Mouse (Mus musculus) heart, adult 11 months (tissue): ENCODE measurements around the gene Pnmt.

Experiments used
- DNase-seq: peaks from one replicate; pipeline ENCODE4 v3.0.0; 2022

Pnmt gene

DNA sequence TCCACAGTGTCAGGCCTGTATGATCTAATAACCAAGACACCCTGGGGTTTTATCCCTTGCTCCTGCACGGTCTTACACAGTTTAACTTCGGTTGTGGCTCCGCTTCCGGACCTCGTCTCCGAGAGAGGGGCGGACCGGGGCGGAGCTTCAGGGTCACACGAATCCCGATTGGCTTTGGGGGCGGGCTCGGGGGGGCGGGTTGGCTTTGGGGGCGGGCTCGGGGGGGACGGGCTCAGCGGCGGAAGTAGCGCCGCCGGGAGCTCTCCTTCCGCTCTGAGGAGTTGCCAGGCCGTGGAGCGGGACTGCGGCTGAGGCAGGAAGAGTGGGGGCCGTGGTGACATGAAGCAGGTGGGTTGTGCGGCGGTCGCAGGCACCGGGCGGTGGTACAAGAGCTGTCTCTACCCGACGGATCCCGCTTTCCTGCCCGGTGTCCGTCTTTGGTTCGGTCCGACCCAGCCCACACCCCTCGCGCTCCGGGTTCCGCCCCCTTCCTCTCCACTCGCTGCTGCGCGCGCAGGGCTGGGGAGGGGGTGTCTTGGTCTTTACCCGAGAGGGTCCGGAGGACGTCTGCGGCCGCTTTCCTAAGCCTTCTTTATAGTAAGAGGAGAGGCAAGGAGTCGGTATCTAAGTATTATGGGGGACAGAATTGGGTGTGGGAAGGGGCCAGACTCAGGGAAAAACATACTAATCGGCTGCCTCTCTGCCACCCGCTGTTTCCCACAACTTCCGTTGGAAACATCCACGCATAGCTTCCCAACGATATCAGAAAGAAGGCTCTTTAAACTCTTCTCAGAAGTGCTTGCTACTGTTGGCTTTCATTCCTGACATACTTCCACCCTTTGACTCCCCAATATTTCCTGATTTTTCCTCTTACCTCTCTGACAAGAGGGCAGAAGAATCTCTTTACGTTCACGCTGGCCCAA is 27.8 kb upstream of the Pnmt start, which contains the start of gene Stard3:
Gene Stard3, plus strand, starts transcription at position 208 of the 923 bp plus-strand sequence.
- peak; percentile 99 for DNase-seq

DNA sequence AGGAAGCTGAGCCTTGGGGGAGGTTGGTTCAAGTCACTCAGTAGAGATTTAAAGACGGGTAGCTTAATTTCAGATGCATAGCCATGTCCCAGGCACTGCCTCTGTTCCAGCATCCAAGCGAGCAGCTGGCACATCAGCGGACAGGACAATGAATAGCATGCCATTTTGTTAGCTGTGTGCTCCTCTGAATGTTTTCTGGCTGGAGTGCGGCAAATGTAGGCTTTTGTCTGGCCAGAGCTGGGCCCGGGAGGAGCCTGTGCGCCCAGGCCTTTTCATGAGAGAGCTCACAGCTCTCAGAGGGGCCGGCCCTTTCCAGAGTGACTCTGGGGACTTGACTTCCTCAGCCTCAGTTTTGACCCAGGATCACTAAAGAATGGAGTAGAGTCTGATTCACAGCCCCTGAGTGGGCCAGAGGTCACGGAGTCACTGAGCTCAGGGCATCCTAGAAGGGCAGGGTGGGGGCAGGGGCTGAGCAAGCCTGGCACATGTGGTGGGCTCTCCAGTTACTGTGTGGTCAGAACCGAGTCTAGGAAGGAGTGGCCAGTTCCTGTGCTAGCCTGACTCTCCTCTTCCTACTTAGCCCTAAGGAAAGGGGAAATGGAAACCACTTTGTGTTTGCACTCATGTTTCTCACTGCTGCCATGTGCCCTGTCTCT is 25.3 kb upstream of the Pnmt start:
- DNase-seq: peak; percentile 95

DNA sequence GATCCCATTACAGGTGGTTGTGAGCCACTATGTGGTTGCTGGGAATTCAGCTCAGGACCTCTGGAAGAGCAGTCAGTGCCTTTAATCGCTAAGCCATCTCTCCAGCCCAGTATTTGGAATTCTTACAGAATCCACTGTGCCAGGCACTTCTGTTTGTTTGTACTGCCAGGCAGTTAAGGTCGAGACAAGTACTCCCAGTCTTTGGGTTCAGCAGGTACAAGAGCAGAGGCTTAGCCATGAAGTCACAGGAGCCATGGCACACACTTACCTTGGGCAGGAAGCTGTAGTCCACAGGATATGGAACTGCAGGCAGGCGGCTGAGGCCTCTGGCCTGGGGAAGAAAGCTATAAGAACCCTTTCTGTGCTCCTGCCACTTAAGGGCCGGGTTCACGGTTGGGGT is 22.4 kb upstream of the Pnmt start:
- no peak for DNase-seq

DNA sequence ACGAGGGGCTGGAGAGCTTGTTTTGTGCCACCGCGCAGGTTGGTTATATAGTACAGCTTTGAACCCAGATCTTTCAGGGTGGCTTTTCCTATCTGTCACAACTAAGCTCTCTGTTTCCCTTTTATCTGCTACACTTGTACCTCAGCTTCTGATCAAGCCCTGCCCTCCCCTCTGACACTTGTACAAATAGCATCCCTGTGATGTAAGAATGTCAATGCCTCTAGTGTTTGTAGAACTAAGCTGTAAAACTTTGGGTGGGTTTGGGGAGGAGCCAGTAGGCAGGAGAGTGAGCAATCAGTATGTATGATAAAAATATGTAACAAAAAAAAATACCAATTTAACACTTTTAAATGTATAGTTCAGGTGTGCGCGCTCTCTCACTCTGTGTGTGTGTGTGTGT is 21.8 kb upstream of the Pnmt start:
- DNase-seq: no peak

DNA sequence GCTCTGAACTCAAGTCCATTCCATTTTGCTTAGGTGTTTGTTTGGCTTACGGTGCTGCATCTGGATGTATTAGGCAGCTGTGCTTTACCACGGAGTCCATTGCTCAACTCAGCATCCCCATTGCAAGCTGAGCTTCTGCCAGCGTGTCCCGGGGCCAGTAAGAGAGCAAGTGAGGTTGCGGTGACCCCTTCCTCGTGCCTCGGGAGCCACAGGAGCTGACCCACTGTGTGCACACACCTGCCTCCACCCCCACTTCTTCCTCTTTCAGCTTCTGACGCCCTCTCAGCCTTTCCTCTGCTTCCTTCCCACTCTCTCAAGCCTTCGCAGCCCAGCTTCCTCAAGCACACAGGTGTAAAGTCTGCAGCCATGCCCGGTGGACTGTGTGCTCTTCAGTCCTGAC is 20.0 kb upstream of the Pnmt start:
- DNase-seq: no peak

DNA sequence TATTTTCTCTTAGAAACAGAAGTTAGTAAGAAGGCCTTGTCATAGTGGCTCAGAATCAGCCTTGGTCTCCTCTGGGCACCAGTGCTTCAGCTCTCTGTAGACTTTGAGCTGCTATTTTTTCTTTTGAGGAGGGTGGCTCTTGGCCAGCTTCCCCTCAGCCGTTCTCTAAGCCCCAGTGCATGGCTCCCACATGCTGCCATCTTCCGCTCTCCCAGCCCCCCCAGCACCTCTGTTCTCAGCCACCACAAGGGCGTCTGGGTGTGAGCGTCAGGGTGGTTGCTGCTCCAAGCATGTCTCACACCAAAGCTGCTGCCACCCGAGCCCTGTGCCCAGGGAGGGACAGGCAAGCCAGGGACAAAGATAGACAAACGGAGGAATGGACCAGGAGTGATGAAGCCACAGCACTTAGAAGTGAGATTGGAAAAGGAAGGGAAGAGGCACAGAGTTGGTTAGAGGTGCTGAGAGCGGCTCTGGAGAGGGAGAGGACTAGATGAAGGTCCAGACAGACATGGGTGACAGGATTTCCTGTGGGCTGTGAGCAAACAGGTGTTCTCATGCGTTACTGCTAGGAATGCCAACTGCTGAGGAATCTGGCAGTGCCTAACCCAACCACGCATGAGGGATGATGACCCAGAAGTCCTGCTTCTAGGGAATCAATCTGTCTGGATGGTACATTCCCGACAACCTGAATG is 18.9 kb upstream of the Pnmt start:
- peak; percentile 93 for DNase-seq

DNA sequence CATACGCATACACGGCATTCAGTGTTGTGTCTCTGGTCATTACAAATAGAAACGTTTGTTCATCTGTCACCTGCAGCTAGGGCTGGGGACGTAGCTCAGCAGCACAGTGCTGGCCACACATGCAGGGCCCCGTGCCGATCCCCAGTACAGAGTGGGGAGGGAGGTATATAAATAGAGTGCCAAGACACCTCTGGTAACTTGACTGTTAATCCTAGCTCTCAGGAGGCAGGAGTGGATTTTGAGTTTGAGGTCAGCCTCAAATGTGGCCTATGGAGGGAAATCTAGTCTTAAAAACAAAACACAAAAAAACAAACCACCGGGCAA is 18.4 kb upstream of the Pnmt start:
- peak; percentile 94 for DNase-seq

DNA sequence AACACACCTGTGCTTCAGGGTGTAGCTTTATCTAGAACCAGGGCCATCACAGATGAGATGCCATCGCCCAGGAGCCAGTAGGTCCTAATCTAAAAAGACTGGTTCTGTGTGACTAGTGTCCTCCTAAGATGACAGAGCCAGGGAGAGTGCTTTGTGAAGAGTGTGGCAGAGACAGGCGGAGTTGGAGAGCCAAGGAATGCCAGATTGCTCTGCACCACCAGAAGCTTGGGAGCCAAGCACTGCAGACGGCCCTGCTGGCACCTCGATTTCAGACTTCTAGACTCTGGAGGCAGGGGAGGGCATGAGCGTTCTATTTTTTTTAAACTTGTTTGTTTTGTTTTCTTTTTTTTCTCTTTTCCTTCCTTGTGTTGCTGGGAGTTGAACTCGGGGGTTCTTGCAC is 16.9 kb upstream of the Pnmt start:
- DNase-seq: no peak

DNA sequence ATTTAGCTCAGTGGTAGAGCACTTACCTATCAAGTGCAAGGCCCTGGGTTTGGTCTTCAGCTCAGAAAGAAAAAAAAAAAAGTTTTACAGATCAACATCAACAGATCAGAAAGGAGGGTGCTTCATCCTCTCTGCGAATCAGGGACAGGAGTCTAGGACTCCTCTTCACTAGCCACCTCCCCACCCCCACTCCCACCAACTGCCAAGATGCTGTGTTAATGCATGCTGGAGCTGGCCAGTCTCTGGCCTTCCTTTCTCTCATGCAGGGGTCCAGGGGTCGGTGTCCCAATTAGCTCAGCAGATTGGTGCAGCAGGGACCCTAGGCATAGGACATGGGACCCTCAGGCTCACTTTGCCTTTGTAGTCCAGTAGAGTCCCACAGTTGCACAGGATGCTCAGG is 15.7 kb upstream of the Pnmt start:
- no peak for DNase-seq

DNA sequence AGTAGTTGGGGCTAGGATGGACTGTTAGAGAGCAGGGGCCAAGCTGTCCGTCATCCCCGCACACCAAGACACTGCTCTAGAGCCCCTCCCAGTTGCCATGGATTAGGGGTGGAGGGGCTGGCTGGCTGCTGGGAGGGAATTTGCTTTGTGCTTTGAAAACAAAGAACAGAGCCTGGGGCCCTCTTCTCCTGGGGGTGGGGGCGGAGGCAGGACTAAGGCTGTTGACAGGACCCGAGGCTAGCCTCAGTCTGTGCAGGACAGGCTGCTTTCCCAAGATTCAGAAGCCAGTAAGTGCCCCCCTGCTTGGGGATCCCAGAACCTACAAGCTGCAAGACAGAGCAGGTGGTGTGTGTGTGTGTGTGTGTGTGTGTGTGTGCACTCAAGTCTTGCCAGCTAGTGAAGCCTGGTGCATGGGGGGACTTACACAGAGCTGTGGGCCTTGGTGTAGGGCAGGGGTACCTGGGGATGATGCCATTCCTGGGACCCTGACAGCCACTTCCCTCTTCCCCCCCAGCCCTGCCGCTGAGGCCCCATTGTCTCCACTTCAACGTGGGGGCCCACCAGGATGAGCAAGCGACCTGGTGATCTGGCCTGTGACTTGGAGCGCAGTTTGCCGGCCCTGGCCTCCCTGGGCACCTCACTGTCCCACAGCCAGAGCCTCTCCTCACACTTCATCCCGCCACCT is 14.6 kb upstream of the Pnmt start:
- no peak for DNase-seq

DNA sequence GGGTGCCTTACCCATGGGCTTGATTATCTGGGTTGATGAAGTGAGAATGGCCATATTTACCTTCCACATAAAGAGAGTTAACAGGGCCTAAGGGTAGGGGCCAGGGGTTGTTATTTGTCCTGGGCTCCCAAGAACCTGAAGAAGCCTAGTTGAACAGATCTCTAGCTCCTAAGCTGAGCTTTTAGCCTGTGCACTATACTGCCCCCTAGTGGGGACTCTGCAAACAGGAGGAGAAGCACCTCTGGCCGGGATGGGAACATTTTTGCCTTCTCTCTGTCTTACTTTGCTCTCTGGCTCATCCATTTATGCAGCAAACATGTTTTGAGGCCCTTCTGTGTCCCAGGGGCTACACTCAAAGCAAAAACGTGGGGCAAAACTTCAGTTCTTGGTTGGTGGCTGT is 13.8 kb upstream of the Pnmt start:
- no peak for DNase-seq

DNA sequence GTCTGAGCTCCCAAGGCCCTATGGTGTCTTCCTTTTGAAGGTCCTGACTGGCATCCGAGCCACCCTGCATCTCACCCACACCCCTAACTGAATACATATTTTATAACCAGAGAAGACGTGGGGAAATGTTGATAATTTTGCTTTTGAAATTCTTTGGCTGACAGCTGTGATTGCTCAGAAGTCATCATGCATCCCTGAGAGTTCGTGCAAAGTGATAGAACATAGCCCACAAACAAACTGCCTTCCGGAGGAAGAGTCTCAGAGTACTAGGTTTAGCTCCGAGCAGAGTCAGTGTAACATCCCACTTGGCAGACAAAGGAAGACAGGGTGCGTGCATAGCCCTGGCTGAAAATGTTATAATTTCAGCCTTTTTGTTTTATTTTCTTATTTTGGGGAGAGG is 13.0 kb upstream of the Pnmt start:
- no peak for DNase-seq

DNA sequence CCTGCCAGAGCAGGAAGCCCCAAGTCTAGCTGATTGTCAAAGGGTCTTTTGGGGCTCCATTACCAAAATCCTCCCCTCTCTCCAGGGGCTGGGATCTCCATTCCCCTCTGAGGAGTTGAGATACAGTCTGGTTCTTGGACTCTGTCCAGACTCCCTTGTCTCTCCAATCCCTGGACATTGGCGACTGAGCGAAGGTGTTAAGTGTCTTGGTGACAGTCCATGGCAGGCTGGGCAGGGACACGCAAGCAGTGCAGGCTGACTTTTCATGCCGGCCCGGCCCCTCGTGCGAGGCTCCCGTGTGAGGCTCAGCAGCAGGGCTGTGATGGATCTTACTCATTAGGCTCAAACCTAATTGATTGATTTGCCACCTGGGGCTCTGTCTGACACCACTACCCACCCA is 12.0 kb upstream of the Pnmt start:
- peak; percentile 97 for DNase-seq

DNA sequence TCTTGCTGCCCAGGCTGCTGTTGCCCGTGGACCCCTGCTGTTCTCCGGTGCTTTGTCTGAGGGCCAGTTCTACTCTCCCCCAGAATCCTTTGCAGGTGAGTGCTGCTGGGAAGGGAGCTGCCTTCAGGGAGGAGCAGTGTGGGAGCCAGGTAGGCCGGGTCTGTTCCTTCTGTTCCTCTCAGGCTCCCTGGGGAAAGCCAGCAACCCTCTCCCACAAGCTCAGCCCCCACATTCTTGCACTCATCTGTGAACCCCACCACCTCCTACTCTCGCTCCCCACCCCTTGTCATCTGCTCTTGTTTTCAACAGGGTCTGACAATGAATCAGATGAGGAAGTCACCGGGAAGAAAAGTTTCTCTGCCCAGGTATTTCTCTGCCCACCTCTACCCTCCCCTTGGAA is 9.5 kb upstream of the Pnmt start:
- no peak for DNase-seq

DNA sequence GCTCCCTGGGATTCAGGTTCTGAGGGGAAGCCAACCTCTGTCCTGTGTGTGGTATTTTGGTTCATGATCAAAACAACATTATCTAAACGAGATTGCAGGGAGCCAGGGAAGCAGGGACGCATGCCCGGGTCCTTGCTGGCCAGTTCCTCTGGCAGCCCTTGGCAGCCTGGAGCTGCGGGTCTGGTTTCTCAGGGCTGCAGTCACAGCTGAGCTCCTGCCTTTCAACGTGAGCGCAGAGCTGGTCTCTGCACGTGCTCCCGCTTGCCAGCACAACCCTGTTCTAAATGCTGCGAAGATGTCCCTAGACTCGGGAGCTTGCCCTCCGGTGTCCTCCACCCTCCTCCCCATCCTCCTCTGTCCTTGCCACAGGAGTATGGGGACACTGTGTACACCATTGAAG is 8.5 kb upstream of the Pnmt start:
- peak; percentile 99 for DNase-seq

DNA sequence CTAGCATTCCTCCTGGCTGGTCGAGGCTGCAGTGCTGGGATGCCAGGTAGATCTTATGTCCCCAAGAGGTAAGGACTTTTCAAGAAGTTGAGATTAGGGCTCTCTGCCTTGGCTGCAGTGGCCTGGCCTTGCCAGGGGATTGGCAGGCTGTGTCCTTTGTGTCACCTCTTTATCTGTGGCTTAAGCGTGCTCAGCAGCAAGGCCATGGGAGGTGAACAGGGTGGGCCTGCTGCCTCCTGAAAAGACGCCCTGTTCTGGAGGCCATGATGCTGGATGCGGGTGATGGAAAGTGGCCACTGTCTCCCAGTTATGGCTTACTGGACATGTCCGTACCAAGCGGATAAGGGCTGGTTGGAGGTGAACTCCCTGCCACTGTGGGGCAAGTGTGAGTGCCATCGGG is 6.9 kb upstream of the Pnmt start:
- peak; percentile 98 for DNase-seq

DNA sequence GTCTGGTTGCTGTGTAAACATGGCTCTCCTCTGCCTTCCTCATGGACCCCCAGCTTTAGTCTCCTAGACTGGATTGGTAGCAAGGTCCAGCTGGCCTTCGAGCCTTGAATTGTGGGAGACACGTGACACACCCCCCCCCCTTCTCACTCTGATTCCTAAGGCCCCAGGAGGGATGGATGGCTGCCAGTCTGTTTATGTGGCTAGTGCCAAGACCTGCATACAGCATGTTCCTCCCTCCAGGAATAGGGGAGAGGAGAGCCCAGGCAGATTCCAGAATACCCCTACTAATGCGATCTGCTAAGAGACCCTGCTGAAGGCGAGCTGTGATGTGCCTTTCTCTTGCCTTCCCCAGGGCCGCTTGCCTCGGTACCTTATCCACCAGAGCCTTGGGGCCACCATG is 6.1 kb upstream of the Pnmt start:
- peak; percentile 96 for DNase-seq

DNA sequence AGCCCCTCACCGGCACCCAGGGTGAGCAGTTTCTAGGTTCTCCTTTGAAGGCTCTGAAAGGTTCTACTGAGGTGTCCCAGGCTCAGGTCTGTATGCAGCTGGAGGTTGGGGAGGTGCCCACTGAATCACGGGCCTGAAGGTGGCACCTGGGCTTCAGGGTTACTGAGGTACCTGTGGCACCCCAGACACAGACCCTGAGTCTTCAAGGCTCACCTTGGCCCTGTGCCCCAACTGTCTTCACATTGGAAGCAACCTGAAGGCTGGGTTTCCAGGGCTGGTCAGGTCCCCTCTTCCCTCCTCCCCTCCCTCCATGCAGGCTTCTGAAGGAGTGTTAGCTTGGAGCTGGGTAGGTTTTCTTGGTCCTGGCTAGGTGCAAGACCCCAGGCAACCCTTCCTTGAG is 4.6 kb upstream of the Pnmt start:
- DNase-seq: peak; percentile 89

DNA sequence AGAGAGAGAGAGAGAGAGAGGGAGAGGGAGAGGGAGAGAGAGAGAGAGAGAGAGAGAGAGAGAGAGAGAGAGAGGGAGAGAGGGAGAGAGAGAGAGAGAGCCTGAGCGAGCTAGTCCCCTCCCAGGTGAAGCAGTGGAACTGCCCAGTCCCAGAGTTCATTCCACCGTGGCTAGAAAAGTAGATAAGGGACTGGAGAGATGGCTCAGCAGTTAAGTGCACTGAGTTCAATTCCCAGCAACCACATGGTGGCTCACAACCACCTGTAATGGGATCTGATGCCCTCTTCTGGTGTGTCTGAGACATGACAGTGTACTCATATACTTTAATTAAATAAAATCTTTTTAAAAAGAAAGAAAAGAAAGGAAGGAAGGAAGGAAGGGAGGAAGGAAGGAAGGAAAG is 3.8 kb upstream of the Pnmt start:
- DNase-seq: peak; percentile 76

DNA sequence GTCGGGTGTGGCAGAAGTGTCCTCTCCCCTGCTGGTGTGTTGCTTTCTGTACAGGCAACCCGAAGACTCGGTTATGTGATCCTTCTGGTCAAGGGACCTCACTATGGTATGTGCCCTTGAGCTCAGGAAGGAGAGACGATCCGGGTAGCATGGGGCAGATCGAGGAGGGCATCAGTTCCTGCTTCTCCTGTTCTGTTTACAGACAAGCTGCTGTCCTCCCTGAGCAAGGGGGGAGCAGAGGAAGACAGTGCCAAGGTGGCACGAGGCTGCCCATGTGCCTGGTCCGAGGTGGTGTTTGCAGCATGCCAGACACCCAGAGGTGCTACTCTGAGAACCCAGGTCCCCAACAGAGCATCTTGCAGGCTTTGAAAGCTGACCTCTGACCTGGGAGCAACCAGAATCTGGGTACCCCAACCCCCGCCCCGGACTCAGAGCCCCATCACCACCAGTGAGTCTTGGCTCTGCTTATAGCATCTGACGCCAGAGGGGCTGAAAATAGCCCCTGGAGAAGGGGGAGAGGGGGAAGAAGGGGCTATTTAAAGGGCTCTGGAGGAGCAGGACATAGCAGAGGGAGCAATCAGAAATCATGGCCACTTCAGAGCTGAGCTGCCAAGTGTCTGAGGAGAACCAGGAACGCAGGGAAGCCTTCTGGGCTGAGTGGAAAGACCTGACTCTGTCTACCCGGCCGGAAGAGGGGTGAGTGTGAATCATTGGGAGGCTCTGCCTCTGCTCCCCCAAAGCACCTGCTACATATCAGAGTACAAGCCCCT is 2.8 kb upstream of the Pnmt start, which contains the start of gene Tcap:
Gene Tcap, plus strand, starts transcription at position 551 of the 770 bp plus-strand sequence.
- peak; percentile 98 for DNase-seq

DNA sequence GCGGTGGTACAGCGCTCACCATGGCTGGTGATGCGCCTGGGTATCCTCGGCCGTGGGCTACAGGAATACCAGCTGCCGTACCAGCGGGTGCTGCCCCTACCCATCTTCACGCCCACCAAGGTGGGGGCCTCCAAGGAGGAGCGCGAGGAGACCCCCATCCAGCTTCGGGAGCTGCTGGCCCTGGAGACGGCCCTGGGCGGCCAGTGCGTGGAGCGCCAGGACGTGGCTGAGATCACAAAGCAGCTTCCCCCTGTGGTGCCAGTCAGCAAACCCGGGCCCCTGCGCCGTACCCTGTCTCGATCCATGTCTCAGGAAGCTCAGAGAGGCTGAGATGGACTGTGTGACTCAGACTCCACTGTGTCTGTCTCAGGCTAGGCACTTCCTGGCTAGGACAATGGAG is 2.0 kb upstream of the Pnmt start:
- DNase-seq: peak; percentile 88
